Mouse (Mus musculus) G1E (cell line): ENCODE measurements around the gene Myh9.

Experiments
- CTCF ChIP-seq: IDR thresholded peaks from 2 replicates; pipeline ENCODE4 v1.5.1; 2012; ENCODE audit warnings: low read depth, low read length, inconsistent platforms, mixed read lengths
- GATA1 ChIP-seq: IDR thresholded peaks from 2 replicates; pipeline ENCODE4 v1.6.1; 2012; ENCODE audit warnings: borderline replicate concordance, low read length, inconsistent platforms, mixed read lengths
- GATA2 ChIP-seq: IDR thresholded peaks from 2 replicates; pipeline ENCODE4 v1.6.1; 2012; ENCODE audit warnings: low read depth, low read length, inconsistent platforms, borderline replicate concordance
- POLR2AphosphoS5 ChIP-seq: IDR thresholded peaks from 2 replicates; pipeline ENCODE4 v1.6.1; 2012; ENCODE audit warnings: low read depth, low read length, inconsistent platforms; ENCODE audit not compliant: insufficient replicate concordance
- TAL1 ChIP-seq: conservative IDR thresholded peaks from 2 replicates; pipeline ENCODE4 v1.6.1; 2012; ENCODE audit warnings: low read depth, low read length, inconsistent platforms, mixed read lengths

- TF ChIP-seq CTCF (no peak), TAL1 (no peak), GATA2 (no peak), GATA1 (no peak), POLR2AphosphoS5 (no peak)
Observed at GRCm38 (mm10) chr15:77813639-77814375, 28.2 kb downstream of the Myh9 start.
